Mouse (Mus musculus): ENCODE data around the gene Cdt1.

- TF ChIP-seq CTCF (IDR thresholded peaks at IDR 0.05; ENCODE audit: extremely low read depth, insufficient read depth, insufficient read length, insufficient replicate concordance): no peak
- no peak for TF ChIP-seq POLR2A (IDR thresholded peaks at IDR 0.05; ENCODE audit: low read depth, low read length)
Observed at GRCm38 (mm10) chr8:122531312-122531711, 36.5 kb upstream of the Cdt1 start.

Measured in spleen, adult 2 months (tissue).